Mouse (Mus musculus) CD4-positive, CD25-positive, alpha-beta regulatory T cell, adult 4 months (primary cell): ENCODE results near the gene Rab8b. TPM values are rescaled to one million over a fixed set of nuclear protein-coding genes. Genes with fewer than 3 reads are reported as not detected.
"Not testable (repeated sequence)": the region's sequence is repeated elsewhere in the genome, so short reads cannot be mapped to it uniquely, and the experiment has no call there.

Experiments used
- ATAC-seq: one replicate; pipeline ENCODE4 v1.8.0; 2017
- polyA plus RNA-seq, 2 experiments: library from polyadenylated mRNA; unstranded; fragments of 100-300 nt; shearing (Covaris generic); gene quantifications; one replicate each; pipeline ENCODE4 v1.2.1; 2017

Rab8b gene
- polyA plus RNA-seq, 2 experiments from 2014 or later, result 138 to 179 TPM

- peak; percentile 99 for ATAC-seq
Measured at GRCm38 (mm10) chr9:66834318-66835096, 85.0 kb downstream of the Rab8b start, which contains the start of gene Aph1c. Gene Aph1c (minus strand): TSS chr9:66834726.

DNA sequence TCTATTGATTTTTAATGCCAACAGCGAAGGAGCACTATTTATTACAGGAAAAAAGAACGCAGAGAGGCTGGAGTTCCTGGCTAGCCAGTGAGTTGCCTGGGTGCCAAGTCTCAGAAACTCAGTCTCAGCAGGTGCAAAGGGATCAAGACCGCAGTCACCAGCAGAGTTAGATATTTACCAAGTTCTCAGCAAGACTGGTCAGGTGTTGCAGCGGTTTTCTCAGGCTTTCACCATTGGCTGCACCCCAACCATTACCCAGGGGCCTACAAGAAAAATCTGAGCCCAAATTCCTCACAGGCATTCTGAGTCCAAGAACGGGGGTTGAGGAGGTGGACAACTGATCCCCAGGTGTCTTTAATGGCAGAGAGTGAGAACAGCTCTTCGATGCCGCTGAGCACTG, 85.6 kb downstream of the Rab8b start:
- ATAC-seq, result no peak

DNA sequence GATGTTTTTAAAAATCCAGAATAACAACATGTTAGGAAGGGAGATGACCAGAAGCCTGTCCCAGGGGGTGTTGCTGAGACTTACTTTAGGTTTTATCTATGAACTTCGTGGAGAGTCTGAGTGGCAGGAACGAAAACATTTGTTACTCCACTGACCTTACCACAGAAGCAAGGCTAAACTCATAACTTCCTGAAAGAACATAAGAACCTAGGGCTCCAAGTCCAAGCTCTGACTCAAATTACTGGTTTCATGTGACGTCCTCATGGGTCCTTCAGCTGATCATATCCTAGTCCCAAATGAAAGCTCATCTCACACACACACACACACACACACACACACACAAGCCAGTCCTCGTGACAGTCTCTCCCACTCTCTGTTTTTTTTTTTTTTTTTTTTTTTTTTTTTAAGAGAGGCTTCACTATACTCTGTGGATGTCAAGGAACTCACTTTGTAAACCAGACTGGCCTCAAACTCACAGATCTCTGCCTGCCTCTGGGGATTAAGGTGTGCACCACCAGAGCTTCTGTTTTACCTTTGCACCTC, 87.0 kb downstream of the Rab8b start:
- no peak for ATAC-seq

DNA sequence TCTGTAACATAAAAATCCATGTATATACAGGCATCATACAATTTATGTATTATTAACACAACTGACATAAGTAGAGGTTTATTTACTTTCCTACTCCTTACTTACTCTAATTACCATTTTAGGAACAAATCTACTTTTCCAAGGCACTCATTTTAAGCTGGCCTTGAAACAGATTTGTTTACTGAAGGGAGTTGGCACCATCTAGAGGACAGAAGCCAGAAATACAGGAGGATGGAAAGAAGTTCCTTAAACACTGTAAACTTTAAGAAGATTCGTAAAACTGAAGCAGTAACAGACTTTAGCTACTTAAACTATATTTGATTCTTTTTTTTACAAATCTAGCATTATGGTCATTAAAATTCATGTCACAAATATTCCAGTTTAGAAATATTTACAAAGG, 93.5 kb downstream of the Rab8b start:
- peak; percentile 63 for ATAC-seq

GRCm38 (mm10) chr9:66822255-66822654, 97.2 kb downstream of the Rab8b start:
- ATAC-seq, result not testable (repeated sequence)

GRCm38 (mm10) chr9:66820996-66821395, 98.5 kb downstream of the Rab8b start:
- ATAC-seq, result peak; percentile 91

GRCm38 (mm10) chr9:66813392-66813791, 106.1 kb downstream of the Rab8b start:
- ATAC-seq, result no peak

- not testable (repeated sequence) for ATAC-seq
Measured at GRCm38 (mm10) chr9:66805951-66806350, 113.5 kb downstream of the Rab8b start.

- ATAC-seq, result no peak
Measured at GRCm38 (mm10) chr9:66801947-66802346, 117.5 kb downstream of the Rab8b start.

GRCm38 (mm10) chr9:66796739-66797138, 122.7 kb downstream of the Rab8b start, which contains the start of gene Gm10647:
Gene Gm10647 (plus strand): TSS chr9:66797039.
- ATAC-seq, result no peak

DNA sequence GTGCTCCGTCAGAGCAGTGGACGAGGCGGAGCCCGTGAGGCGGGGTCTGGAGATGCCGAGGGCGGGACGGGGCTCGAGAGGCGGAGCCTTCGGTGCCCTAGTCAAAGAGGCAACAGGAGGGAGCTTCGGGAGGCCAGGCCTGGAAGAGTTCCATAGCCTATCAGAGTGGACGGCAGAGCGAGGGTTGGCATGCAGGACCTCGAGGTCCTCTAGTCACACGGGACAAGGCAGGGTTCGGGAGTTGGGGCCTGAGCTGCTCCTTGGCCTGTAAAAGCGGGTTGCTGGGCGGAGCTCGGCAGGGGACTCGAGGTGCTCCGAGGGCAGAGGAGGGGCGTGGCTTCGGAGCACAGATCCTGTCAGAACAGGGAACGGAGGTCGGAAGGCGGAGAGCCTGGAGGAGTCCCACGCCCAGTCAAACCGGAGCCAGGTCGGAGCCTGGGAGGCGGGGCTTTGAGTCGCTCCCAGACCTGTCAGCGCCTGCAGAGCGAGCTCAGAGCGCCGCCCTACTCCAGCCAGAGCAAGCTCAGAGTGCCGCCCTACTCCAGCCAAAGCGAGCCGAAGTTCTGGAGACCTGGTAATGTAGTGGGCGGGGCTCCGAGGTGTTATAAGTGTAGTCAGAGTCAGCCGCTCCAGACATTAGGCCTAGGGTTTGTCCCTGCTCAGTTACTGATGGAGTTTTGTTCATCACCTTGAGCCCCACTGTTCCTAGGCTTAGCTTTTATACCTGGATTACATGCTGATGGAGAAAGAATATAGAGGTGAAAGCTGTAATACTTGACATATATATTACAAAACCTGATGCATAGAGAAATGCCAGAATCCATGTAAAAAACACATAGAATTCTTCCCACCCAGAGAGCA, 123.8 kb downstream of the Rab8b start, which contains the start of gene Aph1b:
Gene Aph1b, minus strand, starts transcription at position 27 of the 861 bp plus-strand sequence.
- peak; percentile 90 for ATAC-seq

DNA sequence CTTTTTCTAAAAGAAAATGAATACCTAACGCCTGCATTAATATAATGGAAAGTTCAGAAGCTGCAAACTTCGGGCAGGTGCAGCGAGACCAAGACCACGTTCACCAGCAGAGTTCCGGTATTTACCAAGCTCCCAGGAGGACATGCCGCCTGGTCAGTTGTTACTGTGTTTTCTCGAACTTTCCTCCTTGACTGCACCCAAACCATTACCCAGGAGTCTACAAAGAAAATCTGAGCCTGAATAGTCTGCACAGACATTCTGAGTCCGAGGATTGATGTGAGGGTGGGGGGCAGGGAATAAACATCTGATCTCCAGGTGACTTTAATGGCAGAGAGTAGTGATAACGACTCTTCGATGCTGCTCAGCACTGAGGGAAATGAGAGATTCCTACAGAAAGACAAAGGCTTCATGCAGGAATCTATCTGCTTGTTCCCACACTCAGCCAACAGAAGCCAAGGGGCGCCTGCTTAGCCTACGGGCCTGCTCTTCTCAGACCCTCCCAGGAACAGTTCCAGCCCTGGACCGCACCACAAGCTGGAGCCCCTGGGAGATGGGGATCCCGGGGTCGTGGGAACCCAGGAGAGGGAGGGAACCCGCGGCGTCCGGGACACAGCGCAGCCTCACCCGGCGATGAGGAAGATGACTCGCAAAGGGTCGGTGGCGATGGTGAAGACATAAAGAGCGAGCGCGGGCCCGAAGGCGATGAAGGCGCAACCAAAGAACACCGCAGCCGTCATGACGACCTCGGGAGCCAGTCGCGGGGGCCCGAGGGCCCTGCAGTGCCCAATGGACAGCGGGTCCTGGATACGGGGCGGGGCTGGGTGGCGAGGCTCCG, 124.6 kb downstream of the Rab8b start:
- ATAC-seq, result no peak

Other genes starting within 250 kb of the Rab8b start
- gene Car12, start 206.0 kb downstream of the Rab8b start, polyA plus RNA-seq, result 10 to 100 TPM in 1 of 2 experiments, 1 to 10 TPM in 1; 7.5 to 11.4 TPM
- 1 to 10 TPM in 1 of 2 experiments, under 1 TPM in 1; 0.79 to 1.1 TPM for gene Aph1b, start 124.2 kb downstream of the Rab8b start, polyA plus RNA-seq
- gene Gm10647, start 122.6 kb downstream of the Rab8b start, polyA plus RNA-seq, result under 1 TPM in 1 of 2 experiments, not detected in 1; 0.17 TPM
- gene Aph1c, start 85.0 kb downstream of the Rab8b start, polyA plus RNA-seq, result under 1 TPM; 0.38 to 0.44 TPM
- 100 to 1,000 TPM; 155 to 182 TPM for gene Rps27l, start 26.4 kb upstream of the Rab8b start, polyA plus RNA-seq
- 1 to 10 TPM; 3.0 to 5.8 TPM for gene Lactb, start 55.8 kb upstream of the Rab8b start, polyA plus RNA-seq
- 10 to 100 TPM; 25.6 to 42.4 TPM for gene Tpm1, start 129.7 kb upstream of the Rab8b start, polyA plus RNA-seq